Mouse (Mus musculus): ENCODE data around the gene Kcnh1.
A peak's percentile ranks its signal among the peaks of the same experiment; 100 is the strongest.

The Kcnh1 gene

DNA sequence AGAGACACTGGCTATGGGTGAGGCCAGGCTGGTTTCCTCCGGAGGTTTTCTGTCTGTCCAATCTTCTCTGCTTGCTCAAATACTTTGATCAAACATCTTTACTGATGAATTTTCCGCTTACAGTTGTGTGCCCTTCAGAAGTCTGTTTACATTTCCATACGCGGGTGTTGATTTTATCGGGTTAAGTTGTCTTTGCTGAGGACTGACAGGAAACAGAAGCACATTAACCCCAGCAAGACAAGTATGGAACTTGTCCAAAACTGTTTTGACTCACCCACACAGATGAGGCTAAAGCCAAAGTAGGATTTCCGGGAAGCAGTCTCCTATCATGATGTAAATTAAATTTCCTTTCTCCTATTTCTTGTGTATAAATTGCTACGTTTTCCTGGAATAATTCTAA, 286.1 kb downstream of the Kcnh1 start:
- DNase-seq = no peak

DNA sequence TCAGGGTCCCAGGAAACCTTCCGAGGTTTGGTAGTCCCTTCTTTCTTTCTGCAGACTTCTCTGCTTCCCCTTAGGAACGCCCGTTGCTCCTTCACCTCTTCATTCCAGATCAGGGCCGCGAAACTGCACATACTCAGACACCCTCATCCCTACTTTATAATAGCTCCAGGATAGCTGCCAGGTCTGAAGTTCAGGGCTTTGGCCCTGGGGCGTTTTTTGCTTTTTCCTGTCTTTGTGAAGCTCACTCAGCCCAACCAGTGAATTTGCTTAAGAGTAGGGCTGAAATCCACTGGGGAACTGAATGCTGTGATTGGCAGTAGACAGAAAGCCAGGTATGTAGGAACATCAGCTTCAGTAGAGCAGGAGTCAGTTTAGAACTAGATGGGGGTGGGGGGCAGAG, 287.0 kb downstream of the Kcnh1 start:
- no peak for DNase-seq

DNA sequence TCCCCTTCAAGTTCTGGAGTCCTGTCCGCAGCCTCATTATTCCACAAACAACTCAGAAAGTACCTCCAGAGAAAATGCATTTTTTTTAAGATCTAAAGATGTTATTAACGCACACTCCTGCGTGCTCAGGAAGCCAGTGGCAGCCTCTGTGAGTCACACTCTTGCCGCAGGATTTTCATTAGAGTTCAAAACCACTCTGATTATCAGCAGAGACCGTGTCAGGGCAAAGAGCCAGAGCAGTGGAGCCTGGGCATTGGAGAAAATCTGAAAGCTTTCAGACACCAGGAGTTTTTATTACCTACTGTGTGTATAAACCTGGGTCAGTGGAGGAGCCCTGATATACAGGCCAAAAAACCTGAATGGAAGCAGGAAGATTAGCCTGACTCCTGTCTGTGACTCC, 287.6 kb downstream of the Kcnh1 start:
- DNase-seq = no peak

DNA sequence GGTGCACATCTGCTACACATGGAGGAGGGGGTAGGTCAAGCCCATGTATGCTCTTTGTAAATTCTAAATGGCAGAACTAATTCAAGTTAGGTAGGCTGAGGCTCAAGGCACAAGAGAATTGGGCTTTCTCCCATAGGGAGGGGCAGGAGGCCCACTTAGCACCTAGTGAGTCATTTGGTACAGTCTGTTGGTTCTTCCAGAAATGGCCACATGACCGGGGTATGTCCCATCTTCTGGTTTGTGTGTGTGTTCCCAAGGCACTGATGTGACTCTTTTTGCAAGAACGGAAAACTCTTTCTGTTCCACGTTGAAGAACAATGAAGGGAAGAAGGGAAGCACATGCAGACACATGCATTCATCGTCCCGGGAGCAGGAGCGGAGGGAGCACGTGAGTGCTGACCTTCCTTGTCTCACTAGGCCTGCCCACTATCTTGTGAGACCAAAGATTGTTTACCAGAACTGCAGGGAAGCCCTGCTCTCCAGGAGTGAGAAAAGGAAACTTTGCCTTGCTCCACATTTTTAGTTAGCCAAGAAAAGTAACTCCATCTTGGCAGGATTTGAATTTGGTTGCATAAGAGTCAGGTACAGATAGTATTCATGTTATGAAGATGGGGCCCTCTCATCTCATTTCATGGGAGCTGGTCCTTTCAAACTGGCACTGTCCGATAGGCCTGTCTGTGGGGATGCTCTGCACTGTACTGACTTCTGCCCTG, 289.7 kb downstream of the Kcnh1 start:
- DNase-seq = no peak

DNA sequence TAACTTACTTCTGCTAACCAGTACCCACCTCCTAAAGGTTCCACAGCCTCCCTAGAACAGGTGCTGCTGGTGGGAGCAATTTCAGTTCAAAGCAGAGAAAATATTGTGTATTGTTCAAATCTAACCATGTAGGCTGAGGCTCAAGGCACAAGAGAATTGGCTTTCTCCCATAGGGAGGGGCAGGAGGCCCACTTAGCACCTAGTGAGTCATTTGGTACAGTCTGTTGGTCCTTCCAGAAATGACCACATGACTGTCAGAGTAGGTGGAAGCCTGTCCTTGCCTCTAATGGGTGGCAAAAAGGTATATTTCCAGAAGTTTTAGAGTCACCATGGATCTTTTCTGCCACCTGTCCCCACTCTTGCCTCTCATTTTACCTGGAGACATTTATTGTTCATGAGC, 290.9 kb downstream of the Kcnh1 start:
- DNase-seq = no peak

DNA sequence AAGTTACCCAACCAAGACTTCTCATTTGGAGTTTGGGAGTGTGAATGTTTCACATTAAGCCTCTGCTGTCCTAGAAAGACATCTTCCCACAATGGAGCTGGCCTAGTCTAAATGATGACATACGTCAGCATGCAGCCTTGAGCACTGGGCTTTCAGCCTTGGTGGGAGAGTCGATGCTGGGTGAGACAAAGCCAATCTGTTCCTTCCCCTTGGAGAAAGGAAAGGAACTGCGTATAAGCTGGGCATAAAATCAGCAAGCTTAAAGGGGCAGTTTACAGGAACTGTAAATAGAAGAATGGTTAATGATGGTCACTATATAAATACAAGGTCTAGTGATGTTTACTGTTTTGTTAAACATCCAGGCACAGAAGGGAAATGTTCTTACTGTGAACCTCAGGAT, 294.5 kb downstream of the Kcnh1 start:
- DNase-seq = no peak

DNA sequence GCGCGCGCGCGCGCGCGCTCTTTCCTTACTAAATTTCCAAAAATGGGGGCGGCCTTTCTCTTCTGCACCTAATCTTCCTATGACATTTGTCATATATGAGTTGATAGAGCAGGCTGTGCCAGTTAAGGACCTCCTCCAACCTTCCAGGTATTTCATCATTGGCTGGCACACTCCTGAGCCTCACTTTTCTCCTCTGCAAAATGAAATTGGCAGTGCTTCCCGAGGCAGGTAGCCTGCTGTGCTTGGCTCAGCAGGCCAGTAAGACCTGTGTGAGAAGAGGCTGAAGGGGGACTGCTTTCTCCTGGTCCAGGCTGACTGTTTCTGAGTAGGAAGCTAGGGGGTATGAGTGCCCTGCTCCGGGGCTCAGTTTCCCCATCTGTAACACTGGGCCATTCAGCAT, 297.0 kb downstream of the Kcnh1 start:
- no peak for DNase-seq

DNA sequence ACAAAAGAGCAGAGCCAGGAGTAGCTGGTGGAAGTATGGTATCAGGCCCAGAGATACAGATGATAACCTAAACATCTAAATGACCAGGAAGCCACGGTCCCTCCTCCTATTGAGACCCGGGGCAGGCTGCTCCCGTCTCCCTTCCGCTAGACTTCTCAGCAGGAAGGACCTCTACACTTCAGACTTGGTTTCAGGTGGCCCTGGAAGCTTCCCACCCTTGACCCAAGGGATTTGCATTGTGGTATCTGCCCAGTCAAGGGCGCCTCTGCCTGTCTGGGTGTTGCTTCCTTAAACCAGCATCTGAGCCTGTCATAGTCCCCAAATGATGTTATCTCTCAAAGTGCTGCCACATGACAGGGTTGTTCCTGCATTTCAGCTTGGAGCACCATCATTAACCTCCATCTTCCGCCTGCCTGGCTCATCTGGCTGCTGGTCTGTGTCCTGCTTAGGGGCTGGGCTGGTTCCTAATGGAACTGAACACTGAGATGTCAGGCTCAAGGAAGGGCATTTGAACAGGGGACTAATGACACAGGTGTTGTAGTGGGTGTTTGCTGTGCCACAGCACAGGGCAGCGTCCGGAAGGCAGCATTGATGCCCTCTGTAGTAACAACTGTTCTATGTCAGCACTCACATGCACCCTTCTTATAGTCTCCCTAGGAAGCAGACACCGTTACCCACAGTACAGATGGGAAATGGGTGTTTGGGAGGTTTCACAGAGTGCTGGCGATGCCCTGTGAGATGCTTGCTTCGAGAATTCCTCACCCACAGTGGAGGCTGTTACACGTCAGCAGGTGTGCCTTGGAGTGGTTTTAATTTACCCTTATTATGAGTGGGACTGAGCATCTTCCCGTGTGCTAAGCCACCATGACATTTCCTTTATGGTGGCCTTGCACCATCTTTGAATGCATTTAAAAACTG, 299.6 kb downstream of the Kcnh1 start:
- DNase-seq = no peak

DNA sequence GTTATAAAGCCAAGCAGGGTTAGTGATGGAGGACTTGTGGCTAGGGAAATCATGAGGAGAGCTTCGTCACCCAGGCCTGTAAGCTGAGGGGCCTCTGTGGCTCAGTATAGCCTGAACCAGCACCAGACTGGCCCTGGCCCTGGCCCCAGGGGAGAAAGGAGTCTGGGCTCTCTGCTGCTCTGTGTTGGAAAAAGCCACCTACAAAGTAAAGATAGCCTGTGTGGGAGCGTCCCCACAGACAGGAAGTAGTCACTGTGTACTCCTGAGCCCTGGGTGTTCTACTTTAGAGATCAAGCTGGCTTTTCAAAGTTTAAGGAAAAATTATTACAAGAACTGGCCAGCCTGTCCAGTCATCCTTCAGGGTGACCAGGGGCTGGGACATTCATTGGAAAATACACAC, 306.9 kb downstream of the Kcnh1 start:
- no peak for DNase-seq

DNA sequence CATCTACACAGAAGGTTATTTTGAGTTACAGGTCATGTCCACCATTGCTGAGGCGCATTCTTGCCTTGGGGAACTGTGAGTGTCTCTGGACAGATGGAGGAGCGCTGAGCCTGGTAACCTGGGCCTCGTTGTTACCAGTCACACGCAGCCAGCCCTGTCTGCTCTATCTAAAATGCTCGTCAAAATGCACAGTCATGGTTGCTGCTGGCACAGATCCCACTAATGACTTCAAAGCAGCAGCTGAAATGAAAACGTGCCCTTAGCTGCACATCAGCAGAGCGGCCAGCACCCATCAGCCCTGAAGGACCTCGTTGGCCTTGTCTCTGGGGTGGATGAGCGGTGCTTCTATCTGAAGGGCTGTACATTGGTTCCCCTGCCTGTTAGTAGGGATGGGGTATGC, 311.4 kb downstream of the Kcnh1 start:
- no peak for DNase-seq

DNA sequence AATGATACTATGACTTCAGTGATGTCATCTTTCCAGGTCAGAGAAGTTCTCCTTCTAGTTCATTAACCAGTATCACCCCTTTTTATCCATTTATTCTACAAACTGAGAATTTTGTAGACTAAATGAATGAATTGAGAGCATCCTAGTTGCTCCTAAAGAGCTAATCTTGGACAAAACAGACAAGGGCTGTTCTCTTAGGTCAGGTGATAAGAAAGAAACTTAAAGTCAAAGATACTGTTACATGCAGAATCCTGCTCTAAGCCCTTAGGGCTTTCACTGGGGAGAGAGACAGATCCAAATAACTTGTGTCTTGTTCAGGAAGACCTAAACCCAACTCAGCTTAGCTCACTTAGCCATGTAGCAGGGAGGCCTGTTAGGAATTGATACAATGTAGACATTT, 312.3 kb downstream of the Kcnh1 start:
- no peak for DNase-seq

DNA sequence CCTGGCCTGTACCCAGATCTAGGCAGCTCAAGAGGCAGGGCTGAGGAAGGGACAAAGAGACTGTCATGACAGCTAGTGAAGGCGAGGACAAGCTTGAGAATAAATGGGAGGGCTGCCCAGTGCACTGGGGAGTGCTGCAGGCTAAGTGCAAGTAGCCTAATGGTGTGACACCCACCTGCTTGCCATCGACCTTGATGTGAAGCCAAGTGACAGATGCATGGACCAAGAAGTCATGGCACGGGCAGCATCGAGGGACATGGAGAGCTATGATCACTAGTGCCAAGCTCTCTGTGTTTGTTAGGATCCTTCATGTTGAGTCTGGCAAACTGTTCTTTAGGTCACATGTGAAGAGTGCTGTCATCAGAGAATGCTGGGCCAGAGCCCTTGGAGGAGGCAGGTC, 313.1 kb downstream of the Kcnh1 start:
- no peak for DNase-seq

DNA sequence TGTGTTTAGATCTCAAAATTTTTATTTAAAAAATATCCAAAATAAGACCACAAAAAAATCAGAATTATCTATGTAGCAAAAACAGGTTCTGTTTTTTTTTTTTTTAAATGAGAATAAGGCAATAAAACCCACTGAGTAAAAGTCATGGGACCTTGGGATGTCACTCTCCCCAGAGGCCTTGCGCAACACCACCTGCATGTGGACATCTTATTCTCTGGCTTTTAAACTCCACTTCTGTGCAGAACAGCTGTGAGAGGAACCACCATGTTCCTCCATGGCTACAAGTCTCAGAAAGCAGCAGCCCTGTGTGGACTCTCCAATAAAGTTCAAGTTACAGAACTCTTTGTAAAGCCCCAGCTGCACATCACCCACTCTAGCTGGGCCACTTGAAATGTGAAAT, 322.2 kb downstream of the Kcnh1 start:
- DNase-seq = no peak

DNA sequence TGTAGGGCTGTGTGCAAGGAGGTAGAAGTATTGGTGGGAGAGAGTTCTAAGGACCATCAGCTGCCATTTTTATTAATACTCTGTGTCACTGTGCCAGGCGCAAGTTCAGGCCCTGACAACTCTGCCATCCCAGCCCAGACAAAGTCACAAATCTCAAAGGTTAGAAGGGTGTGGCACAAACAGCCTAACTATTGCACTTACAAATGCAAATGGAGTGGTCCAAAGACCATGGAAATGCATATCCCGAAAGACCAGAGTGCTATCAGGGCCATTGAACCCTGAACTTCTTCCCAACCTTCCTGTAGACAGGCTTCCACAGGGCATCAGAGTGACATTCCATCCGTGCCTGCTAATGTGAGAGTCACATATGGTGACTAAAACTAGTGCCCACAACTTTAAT, 324.8 kb downstream of the Kcnh1 start:
- no peak for DNase-seq

DNA sequence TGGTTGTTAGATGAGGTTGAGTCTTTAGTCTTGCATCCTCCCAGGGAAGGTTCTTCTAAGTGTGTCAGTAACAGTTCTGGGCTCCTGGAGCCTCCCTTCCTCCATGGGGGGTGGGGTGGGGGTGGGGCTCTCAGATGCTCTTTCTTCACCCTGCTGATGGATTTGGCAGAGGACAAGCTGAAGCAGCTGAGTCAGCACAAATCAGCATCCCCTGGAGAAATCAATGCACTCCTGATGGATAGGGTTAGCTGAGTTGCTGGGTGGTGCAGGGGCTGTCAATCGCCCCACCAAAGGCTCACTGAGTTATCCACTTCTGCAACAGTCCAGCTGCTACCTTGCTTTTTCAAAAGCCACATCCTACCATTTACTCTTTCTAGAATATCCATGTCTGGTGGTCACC, 329.1 kb downstream of the Kcnh1 start:
- DNase-seq = no peak

DNA sequence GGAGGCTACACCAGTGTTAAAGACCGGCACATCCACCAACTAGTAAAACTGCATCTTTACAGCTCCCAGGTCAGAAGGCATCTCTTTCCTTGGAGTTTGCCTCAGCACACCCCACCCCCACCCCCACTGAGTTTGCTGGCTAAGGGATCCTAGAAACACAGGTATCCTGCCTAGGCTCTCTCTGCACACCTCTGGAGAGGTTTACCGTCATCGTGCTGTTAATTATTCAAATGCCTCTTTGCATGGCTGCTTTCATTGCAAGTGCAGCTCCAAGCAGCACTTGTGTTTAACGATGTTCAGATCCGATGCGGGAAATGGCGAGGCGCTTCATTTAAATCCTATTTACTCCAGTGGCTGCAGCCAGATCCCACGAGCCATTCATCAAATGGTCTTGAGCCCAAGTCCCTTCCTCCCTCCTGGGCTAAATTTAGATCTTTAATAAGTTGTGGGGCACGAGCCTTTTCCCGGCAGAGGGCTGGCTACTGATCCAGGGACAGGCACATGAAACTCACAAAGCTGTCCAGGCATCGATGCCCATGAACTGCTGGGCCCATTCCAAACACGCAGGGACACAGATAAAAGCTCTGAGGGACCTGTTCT, 330.4 kb downstream of the Kcnh1 start:
- DNase-seq = peak in 1 of 2 experiments; percentile 4

DNA sequence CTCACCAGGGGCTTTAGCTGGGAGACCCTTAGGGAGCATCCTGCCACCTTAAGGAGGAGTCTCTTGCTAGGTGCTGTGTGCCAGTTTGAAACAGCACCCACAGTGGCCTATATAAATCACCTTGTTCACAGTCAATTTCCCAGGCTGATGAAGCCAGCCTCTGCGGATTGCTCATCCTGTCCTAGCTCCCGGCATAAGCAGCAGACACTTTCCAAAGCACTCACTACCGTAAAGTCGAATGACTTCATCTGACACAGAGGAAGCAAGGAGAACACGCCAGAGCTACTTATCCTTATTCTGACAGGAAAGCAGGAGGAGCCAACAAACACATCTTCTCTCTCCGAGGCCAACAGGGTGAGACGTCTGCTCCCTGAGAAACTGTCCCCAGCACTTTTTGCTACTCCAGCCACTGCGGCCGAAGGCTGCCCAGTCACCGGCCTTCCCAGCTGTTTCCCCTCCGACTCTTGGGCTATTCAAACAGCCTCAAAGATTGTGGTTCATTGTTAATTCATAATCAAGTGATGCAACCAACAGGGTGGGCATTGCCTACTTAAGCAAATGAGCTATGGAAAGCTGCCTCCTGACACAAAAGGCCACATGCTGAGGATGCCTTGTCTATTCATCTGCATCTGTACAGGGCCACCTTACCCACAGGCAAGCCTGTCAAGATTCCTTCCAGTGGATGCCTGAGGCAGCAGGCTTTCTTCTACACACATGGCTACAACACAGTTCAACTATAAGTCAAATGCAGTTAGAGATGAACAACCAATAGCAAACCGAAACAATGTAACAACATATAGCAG, 332.0 kb downstream of the Kcnh1 start:
- no peak for DNase-seq

DNA sequence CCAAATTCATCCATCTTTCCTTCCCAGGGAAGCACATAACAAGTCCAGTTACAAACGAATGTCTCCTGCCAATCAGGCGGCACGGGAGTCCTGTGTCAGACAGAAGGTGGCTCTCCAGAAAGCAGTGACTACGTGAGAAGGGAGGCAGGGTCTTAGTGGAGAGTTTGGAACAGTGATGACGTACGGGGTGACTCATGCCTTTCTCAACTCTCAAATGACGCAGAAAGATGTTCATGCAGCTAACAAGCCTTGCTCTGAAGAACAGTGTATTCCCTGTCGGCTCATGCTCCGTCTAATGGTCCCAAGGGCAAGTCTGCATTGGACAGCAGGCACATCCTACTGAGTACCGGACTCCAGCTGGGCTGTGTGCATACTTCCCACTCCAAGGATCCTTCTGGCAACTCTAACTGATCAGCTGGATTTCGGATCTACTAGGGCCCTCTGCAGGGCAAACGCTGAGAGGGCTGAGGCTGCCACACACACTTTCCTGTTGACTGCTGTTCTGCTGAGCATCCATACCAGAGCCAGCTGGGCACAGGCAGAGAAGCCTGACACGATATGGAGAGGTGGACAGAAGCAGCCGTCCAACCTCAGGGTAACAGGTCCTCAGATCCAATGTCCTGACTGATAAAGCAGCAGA, 335.3 kb downstream of the Kcnh1 start:
- no peak for DNase-seq

DNA sequence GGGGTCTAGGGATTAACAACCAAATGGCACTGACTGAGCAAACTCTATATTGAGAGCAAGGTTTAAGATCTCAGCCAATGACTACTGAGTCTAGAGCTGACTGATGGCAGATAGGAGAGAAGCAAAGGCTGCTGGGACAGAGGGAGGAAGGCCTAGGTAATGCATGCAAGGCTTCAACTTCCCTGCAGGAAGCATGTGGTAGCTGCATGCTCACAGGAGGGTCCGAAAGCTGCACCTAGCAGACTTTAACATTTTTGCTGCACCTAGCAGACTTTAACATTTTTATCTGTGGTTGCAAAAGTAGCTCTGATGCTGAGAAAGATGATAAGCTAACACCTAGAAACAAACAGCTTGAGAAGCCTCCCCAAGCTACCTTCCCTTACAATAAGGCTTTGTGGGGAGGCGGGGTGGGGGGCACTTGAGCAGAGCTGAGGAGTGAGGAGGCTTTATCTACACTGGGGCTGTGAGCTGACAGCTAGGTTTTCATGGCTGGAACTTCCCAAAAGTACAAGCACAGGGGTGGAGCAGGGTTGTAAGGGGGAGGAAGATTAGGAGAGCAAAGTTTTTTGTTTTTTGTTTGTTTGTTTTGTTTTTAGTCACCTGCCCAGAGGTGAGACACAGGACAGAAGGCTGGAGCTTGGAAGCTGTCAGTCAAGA, 341.0 kb downstream of the Kcnh1 start:
- DNase-seq = no peak

DNA sequence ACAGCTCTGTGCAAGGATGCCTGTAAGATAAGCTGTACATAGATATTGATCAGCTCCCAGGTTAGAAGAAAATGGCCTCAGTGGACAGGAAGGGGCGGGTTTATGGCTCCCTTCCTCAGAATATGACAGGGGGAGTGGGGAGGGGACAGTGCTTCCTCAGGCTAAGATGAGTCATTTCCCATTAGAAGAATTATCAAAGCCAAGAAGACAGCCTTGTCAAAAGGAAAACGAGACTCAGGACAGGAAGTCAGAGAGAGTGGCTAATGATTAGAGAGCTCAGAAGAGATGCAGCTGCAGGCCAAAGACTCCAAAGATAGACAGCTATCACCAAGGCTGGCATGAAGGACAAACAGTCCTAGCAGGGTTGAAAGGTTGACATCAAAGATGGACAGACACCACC, 341.6 kb downstream of the Kcnh1 start:
- DNase-seq = no peak

DNA sequence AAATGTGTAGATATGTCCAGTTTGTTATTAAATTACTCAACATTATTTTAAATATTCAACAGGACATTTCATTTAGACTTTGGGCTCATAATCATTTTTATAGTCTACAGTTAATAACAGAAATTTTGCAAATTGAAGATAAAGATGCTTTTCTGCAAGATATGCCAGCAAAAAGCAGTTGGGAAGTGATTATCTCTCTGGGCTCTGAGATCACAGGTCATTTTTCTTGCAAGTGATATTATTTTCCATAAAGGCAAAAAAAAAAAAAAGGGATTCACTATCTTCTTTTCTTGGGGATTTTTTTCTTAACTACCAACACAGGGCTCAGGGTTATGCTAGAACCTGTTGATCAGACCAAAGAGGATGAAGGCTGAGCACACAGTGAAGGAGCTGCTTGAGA, 342.4 kb downstream of the Kcnh1 start:
- no peak for DNase-seq

DNA sequence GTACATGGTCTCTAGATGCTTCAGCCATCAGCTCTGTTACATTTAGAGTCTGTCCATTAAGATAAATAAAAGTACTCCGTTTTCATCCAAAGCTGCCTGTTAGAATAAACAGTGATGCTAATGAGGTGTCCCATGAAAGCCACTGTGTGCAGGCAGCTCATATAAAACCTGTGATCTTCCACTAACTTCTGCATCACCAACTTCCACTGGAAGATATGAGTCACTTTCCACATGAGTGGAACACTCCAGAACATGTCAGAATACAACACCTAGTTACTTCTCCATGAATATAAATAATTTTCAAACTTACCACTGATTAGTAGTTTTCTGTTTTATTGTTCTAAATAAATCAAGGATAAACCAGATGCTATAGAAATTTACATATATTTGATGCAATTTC, 345.9 kb downstream of the Kcnh1 start:
- DNase-seq = no peak
